Mouse (Mus musculus): Measurements from ENCODE around the gene Ubxn11. TPM values are rescaled to one million over a fixed set of nuclear protein-coding genes. Genes with fewer than 3 reads are reported as not detected.
A peak's percentile ranks its signal among the peaks of the same experiment; 100 is the strongest.

Gene Ubxn11
- polyA plus RNA-seq, 1 experiment from 2014 or later, result 1.7 TPM

GRCm38 (mm10) chr4:134120192-134120805 is 17.9 kb downstream of the Ubxn11 start:
- H3K4me2 ChIP-seq, result no peak overlapping the region
- H3K9me3 ChIP-seq (replicated peaks), result no peaks in the 10 kb centered on the region
- peaks cover 69% of the 10 kb centered on the region for H3K4me1 ChIP-seq (replicated peaks)
- H3K27ac ChIP-seq, result peak overlapping the region; percentile 39
- no peaks in the 10 kb centered on the region for H3K36me3 ChIP-seq
- no peak for ATAC-seq (ENCODE audit: low read depth)
- 54% methylated on average over 6 of the region's 6 CpGs for WGBS (ENCODE audit: insufficient replicate concordance)
- DNase-seq, result no peak
- no peak overlapping the region for H3K4me3 ChIP-seq (replicated peaks)
- H3K27me3 ChIP-seq, result no peaks in the 10 kb centered on the region
- H3K9ac ChIP-seq, result no peak overlapping the region

GRCm38 (mm10) chr4:134120916-134121315 is 18.5 kb downstream of the Ubxn11 start:
- Histone ChIP-seq H3K27me3 (no peaks in the 10 kb centered on the region), H3K27ac (peak overlapping the region; percentile 56; the same call in 1 of the 2 replicates), H3K4me2 (no peak overlapping the region), H3K4me1 (replicated peaks) (peaks cover 69% of the 10 kb centered on the region), H3K36me3 (no peaks in the 10 kb centered on the region), H3K9ac (no peak overlapping the region), H3K9me3 (replicated peaks) (no peaks in the 10 kb centered on the region), H3K4me3 (replicated peaks) (no peak overlapping the region)
- DNase-seq (no peak), ATAC-seq (ENCODE audit: low read depth) (no peak)
- WGBS (ENCODE audit: insufficient replicate concordance), result 50% methylated on average over 4 of the region's 4 CpGs

DNA sequence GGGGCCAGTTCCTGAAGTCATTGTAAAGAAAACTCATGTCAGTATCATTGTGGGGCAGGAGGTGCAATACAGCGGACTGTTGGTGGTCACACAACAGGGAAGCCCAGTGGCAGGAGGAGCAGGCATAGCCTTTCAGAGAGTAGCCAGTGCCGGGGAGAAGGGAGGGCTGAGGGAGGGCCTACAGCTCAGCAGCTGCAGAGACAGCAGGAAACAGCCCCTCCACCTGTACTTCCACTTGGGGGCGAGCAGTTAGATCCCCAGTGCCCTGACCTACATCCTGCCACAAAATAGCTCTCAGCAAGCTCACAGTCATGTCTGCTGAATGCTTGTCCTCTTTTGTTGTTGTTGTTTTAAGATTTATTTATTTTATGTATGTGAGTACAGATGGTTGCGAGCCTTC is 19.2 kb downstream of the Ubxn11 start:
- no peaks in the 10 kb centered on the region for H3K27me3 ChIP-seq
- WGBS (ENCODE audit: insufficient replicate concordance), result 39% methylated on average over 4 of the region's 4 CpGs
- peak overlapping the region; percentile 56; the same call in 1 of the 2 replicates for H3K27ac ChIP-seq
- no peak for ATAC-seq (ENCODE audit: low read depth)
- H3K4me1 ChIP-seq (replicated peaks), result peaks cover 70% of the 10 kb centered on the region
- H3K4me2 ChIP-seq, result no peak overlapping the region
- no peaks in the 10 kb centered on the region for H3K9me3 ChIP-seq (replicated peaks)
- H3K4me3 ChIP-seq (replicated peaks), result no peak overlapping the region
- DNase-seq, result no peak
- H3K36me3 ChIP-seq, result no peaks in the 10 kb centered on the region
- H3K9ac ChIP-seq, result no peak overlapping the region

DNA sequence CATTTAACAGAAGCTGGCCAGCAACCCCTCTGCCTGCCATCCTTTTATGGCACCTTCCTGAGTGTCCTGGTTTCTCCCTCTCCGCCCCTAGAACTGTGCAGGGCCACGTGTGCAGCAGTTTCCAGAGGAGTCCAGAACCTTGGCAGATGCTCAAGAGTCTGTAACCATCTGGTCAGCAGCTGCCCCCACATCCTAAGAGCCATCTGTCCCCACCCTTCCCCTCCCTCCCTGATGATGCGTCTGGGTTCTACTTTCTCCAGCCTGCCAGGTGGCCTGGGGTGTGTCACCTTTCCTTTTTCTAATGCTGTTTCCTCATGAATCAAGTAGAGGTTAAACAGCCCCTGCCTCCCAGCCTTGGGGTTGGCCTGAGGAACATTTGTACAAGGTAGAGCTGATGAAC is 19.9 kb downstream of the Ubxn11 start:
- no peak overlapping the region for H3K4me3 ChIP-seq (replicated peaks)
- WGBS (ENCODE audit: insufficient replicate concordance), result 64% methylated on average over 3 of the region's 3 CpGs
- H3K36me3 ChIP-seq, result no peaks in the 10 kb centered on the region
- H3K27ac ChIP-seq, result no peak overlapping the region
- no peak for DNase-seq
- H3K27me3 ChIP-seq, result no peaks in the 10 kb centered on the region
- peaks cover 70% of the 10 kb centered on the region for H3K4me1 ChIP-seq (replicated peaks)
- no peak overlapping the region for H3K4me2 ChIP-seq
- ATAC-seq (ENCODE audit: low read depth), result no peak
- no peak overlapping the region for H3K9ac ChIP-seq
- no peaks in the 10 kb centered on the region for H3K9me3 ChIP-seq (replicated peaks)

- Histone ChIP-seq H3K27me3 (no peaks in the 10 kb centered on the region), H3K36me3 (no peaks in the 10 kb centered on the region), H3K27ac (no peak overlapping the region), H3K4me3 (replicated peaks) (no peak overlapping the region), H3K4me2 (no peak overlapping the region), H3K9ac (no peak overlapping the region), H3K9me3 (replicated peaks) (no peaks in the 10 kb centered on the region), H3K4me1 (replicated peaks) (peaks cover 70% of the 10 kb centered on the region)
- 85% methylated on average over 6 of the region's 6 CpGs for WGBS (ENCODE audit: insufficient replicate concordance)
- DNase-seq (no peak), ATAC-seq (ENCODE audit: low read depth) (no peak)
Measured at GRCm38 (mm10) chr4:134123147-134123546, 20.8 kb downstream of the Ubxn11 start.

DNA sequence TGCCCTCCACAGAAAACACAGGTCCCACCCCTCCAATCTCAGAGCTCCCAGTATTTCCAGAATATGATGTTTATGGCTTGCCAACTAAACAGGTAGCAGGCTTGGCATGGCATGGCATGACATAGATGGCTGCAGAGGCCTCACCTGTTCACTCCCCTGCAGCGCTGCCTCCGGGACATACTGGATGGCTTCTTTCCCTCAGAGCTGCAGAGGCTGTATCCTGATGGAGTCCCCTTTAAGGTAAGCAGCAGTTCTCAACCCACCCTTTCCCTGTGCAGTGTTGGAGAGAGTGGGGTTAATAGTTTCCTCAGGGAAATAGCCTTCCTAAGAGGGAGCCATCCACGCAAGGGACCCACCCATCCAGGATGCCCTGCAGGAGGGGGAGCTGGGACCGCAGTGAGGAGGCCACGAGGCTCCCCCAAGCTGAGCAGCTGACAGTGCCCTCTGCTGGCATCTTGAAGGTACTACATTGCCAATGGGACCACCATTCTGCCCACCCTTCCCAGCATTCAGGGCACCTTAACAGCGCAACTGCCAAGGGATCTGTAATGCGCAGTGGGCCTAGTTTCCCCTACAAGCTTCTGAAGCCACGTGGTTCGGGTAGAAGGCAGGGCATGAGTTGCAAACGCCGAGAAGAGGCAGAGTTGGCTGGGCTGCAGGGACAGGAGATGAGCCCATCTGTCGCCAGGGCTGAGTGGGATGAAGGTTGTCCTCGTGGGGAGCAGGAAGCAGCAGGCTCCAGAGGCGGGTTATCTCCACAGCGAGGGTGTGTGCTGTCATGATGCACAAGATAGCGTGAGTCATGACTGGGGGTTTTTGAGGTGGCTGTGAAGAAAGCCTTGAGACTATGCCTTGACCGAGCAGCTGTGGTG is 21.5 kb downstream of the Ubxn11 start:
- Histone ChIP-seq H3K4me1 (replicated peaks) (peaks cover 72% of the 10 kb centered on the region), H3K4me3 (replicated peaks) (no peak overlapping the region), H3K4me2 (peak overlapping the region; percentile 43), H3K9me3 (replicated peaks) (no peaks in the 10 kb centered on the region), H3K27ac (no peak overlapping the region; the same call in 1 of the 2 replicates), H3K27me3 (no peaks in the 10 kb centered on the region), H3K36me3 (no peaks in the 10 kb centered on the region), H3K9ac (peak overlapping the region; percentile 49)
- peak; percentile 48 for DNase-seq
- ATAC-seq (ENCODE audit: low read depth), result no peak
- WGBS (ENCODE audit: insufficient replicate concordance), result 12% methylated on average over 17 of the region's 17 CpGs

- WGBS (ENCODE audit: insufficient replicate concordance), result 77% methylated on average over 15 of the region's 15 CpGs
- DNase-seq, result no peak
- no peak for ATAC-seq (ENCODE audit: low read depth)
- Histone ChIP-seq H3K27me3 (no peaks in the 10 kb centered on the region), H3K27ac (no peak overlapping the region), H3K4me1 (replicated peaks) (peaks cover 72% of the 10 kb centered on the region), H3K9ac (no peak overlapping the region), H3K4me3 (replicated peaks) (no peak overlapping the region), H3K9me3 (replicated peaks) (no peaks in the 10 kb centered on the region), H3K4me2 (no peak overlapping the region), H3K36me3 (peaks cover 3% of the 10 kb centered on the region; the same call in 1 of the 2 replicates)
Measured at GRCm38 (mm10) chr4:134125383-134126060, 23.2 kb downstream of the Ubxn11 start.

- DNase-seq, result no peak
- no peaks in the 10 kb centered on the region for H3K9me3 ChIP-seq (replicated peaks)
- H3K9ac ChIP-seq, result no peak overlapping the region
- ATAC-seq (ENCODE audit: low read depth), result no peak
- H3K36me3 ChIP-seq, result peaks cover 12% of the 10 kb centered on the region
- H3K27me3 ChIP-seq, result no peaks in the 10 kb centered on the region
- H3K4me2 ChIP-seq, result peak overlapping the region; percentile 87; the same call in 1 of the 2 replicates
- H3K4me1 ChIP-seq (replicated peaks), result peaks cover 69% of the 10 kb centered on the region
- H3K27ac ChIP-seq, result no peak overlapping the region
- H3K4me3 ChIP-seq (replicated peaks), result no peak overlapping the region
- WGBS (ENCODE audit: insufficient replicate concordance), result 85% methylated on average over 21 of the region's 21 CpGs
Measured at GRCm38 (mm10) chr4:134126300-134127120, 24.1 kb downstream of the Ubxn11 start.

DNA sequence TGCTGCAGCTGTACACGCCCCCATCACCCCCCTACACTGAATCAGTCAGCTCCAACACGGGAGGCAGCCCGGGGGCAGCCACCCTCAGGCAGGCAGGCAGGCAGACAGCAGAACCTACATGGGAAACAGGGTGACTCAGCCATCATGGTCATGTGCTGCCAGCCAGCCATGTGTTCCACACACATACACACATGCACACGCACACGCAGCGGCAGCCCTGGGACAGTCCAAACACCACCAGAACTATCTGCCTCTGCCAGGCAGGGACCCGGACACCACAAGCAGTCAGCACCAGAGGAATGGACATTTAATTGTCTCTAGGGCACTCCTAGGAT is 24.7 kb downstream of the Ubxn11 start:
- Histone ChIP-seq H3K27ac (no peak overlapping the region), H3K9me3 (replicated peaks) (no peaks in the 10 kb centered on the region), H3K36me3 (peaks cover 16% of the 10 kb centered on the region), H3K4me2 (peak overlapping the region; percentile 87), H3K9ac (peak overlapping the region; percentile 77; the same call in 1 of the 2 replicates), H3K27me3 (no peaks in the 10 kb centered on the region), H3K4me1 (replicated peaks) (peaks cover 72% of the 10 kb centered on the region), H3K4me3 (replicated peaks) (0 out of 2 replicates have a peak overlapping the region, but pooled peaks have one; percentile 69)
- WGBS (ENCODE audit: insufficient replicate concordance), result 67% methylated on average over 7 of the region's 7 CpGs
- no peak for DNase-seq
- no peak for ATAC-seq (ENCODE audit: low read depth)

GRCm38 (mm10) chr4:134127793-134128192 is 25.4 kb downstream of the Ubxn11 start:
- Histone ChIP-seq H3K27me3 (no peaks in the 10 kb centered on the region), H3K4me1 (replicated peaks) (peaks cover 78% of the 10 kb centered on the region), H3K9ac (peak overlapping the region; percentile 77), H3K36me3 (peaks cover 22% of the 10 kb centered on the region), H3K4me2 (peak overlapping the region; percentile 87), H3K27ac (no peak overlapping the region), H3K4me3 (replicated peaks) (peak overlapping the region; percentile 69), H3K9me3 (replicated peaks) (no peaks in the 10 kb centered on the region)
- WGBS (ENCODE audit: insufficient replicate concordance), result 41% methylated on average over 8 of the region's 8 CpGs
- ATAC-seq (ENCODE audit: low read depth) (no peak), DNase-seq (no peak)
